Mouse (Mus musculus) right cerebral cortex, adult 2 months (tissue): ENCODE results near the gene Asb1.

Source experiments
- DNase-seq, 2 experiments: peaks; one replicate each; pipeline ENCODE4 v3.0.0; 2021 to 2022; ENCODE audit warnings: low spot score in 2 of 2

The Asb1 gene

DNA sequence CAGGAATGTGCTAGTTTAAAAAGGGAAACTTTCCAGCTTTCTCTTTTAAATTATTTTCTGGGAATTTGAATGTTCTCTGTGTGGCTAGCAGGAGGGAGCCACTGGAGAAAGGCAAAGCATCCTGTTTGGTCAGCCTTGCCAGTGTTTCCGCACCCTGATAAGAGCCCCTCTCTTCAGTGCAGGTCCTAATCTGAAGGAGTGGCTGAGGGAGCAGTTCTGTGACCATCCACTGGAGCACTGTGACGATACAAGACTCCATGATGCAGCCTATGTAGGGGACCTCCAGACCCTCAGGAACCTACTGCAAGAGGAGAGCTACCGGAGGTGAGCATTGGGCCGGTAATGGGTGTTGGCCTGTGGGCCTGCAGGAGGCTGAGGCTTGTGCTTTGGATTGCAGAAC is 3.6 kb downstream of the Asb1 start:
- no peak for DNase-seq

DNA sequence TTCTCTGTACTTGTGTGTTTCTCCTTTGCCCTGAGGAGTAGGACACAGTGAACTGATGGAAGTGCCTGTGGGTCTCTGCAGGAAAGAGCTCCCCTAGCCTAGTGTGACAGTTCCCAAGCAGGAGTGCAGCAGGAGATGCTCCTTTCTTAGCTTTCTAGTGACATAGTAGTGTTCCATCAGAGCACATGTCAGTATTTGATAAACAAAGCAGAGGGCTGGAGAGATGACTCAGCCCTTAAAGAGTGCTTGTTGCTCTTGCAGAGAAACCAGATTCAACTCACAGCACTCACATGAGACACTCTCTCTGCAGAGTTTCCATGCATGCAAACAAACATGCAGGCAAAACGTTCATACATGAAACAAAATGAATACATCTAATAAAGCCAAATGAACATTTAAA is 4.9 kb downstream of the Asb1 start:
- no peak for DNase-seq

DNA sequence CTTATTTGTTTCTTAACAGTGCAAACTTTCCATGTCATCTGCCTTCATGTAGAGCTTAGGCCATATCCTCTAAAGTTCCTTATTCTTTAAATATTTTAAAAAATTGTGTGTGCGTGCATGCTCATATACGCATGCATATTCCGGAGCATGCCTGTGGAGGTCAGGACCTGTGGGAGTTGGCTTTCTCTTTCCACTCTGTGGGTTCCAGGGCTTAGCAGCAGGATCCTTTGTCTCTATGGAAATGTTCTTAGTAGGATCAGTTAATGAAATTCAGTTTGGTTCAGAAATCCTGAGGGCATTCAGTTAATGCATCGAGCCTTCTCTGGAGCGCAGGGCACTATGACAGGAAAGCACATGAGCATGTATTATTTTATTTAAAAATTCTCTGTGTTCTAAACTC is 7.2 kb downstream of the Asb1 start:
- DNase-seq, result no peak

DNA sequence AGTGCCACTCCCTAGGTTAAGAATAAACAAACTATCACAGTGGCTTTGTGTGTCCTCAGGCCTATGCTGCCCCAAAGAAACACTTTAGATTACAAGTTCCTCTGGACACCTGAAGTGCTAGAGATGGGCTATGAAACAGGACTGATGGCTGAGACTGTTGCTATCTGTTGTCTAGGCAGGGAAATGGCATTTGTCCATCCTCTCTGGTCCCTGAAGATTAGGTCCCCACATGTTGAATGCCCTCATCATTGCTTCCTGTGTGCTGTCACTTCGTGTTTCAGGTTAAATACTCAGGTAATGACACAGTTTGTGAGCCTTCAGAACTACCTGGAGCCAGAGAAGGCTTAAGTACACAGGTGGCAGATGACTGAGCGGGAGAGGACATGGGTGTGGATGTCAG is 8.7 kb downstream of the Asb1 start:
- DNase-seq, result no peak

DNA sequence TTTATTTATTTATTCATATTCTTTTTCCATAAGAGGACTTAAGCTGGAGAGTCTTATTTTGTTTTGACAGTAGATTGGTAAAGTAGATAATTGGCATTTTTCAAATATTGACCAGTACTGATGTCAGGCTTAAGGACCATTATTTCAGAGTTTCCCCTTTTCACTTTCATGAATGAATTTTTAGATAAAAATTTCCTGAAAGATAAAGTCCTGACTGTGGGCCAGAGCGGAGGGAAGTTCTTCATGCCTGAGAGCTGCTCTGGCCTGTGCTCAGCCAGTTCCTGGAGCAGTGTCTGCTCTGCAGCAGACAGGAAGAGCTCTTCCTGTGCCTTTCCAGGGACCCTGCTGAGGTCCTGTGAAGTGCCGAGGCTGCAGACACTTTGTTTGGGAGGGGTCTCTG is 16.8 kb downstream of the Asb1 start:
- no peak for DNase-seq

DNA sequence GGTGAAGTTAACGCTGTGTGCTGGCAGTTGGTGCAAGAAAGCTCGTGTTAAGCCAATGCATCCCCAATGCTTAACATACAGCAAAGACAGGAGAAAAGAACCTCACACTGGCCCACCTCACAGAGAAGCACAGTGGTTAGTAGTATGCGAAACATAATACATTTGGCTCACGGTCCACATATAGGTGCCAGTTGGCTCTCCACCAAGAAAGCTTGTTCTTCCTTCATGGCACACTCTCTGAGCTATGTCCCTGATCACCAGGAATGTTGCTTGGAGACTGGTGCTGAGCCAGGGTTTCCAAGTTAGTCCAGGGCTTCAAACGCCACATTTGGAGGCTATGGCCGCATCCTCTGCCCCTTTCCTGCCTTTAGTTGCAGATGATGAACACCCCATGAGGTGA is 20.9 kb downstream of the Asb1 start:
- DNase-seq, result no peak

DNA sequence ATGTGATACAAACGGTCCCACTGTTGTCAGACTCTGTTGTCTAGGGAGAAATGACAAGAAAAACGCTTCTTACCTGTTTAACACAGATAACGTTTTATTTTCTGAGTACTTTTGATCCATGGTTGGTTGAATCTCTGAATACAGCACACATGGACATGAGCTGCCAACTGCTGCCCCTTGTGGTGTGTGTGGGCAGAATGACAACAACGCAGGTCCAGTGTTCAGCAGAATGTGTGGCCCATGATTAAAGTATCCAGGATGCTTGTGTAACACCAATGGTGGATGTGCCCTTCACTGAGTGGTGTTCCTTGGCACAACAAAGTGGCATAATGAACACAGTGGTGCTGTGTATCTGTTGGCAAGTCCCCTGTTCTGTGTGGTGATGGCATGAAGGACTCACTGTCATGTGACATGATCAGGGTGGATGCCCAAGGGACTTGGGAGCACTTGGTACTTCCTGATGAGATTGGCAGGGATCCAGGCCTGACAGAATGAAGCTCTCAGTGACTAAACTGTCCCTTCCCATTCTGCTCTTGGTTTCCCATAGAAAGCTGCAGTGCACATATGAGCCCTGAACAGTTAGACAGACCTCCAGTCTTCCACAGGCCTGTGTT is 22.7 kb downstream of the Asb1 start:
- no peak for DNase-seq

DNA sequence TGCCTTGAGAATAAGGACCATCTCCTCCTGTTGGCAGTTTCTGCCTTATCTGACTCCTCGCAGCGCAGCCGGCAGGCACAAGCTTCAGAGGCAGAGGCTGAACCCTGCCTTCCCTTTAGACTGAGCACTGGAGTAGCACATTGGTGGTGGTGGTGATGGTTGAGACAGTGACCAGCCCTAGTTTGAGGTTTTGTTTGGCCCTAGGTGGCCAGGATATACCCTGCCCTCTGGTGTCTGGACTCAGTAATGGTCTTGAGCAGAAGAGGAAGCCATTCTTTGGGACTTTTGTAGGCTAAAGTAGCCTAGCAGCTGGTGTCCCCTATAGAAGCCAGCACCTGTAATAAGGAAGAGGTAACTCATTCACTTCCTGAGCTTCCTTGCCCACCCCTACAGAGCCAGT is 23.7 kb downstream of the Asb1 start:
- no peak for DNase-seq

DNA sequence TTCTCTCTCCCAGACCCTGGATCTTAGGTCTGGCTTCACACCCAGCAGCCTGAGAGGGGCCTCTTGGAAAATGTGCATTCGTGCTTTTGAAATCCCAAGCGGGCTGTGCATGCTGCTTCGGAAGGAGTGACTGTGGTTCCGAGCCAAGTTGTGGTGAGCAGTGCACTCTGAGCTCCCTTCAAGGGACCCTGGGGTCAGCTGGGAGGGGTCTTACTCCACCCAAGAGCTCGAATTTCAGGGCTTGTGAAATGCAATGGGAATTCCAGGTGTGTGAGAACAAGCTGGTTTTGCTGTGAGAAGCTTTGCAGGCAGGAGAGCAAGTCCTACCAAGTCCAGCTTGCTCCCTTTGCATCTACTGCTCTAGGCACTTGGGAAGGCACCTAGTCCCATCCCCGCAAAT is 24.3 kb downstream of the Asb1 start:
- no peak for DNase-seq

DNA sequence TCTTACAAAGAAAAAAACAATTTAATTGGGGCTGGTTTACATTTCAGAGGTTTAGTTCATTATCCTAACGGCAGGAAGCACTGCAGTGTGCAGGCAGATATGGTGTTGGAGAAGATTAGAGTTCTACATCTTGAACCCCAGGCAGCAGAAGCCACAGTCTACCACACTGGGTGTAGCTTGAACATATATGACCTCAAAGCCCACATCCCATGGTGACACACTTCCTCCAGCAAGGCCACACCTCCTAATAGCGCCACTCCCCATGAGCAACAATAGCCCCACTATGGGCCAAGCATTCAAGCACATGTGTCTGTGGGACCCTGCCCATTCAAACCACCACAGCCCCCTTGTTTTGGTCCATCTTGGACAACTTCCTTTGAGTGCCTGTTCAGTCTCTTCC is 26.9 kb downstream of the Asb1 start:
- no peak for DNase-seq

DNA sequence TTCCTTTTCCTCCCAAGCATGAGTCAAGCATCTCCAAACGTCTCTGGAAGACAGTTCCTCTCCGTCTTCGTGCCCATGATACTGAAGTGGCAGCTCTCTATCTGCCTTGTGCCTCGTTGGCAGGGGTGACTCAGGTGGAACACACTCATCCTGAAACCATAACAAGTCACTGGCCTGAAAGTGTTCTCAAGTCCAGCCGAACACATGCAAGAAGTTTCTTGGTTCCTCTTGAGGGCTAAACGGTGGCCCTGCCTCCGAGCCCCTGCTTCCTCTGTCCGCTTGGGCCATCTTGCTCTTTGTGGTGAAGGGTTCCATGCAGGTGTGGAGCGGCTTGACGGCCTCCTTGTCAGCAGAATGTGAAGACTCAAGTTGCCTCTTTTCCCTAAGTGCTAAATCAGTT is 32.1 kb downstream of the Asb1 start:
- DNase-seq, result no peak

DNA sequence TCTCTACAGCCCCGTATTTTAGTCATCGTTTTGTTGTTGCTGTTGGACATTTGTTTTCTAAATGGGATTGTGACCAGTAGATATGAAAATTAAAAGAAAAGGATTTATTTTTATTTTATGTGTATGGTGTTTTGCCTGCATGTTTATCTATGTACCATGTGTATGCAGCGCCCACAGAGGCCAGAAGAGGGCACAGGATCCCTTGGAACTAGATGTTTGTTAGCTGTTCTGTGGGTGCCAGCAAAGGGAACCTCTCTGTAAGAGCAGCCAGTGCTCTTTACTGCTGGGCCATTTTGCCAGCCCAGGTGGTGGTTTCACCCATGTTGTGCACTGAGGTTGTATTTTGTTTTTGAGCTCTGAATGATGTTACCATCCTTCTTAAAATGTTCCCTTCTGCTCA is 33.9 kb downstream of the Asb1 start:
- peak; percentile 72 to 76 for DNase-seq

DNA sequence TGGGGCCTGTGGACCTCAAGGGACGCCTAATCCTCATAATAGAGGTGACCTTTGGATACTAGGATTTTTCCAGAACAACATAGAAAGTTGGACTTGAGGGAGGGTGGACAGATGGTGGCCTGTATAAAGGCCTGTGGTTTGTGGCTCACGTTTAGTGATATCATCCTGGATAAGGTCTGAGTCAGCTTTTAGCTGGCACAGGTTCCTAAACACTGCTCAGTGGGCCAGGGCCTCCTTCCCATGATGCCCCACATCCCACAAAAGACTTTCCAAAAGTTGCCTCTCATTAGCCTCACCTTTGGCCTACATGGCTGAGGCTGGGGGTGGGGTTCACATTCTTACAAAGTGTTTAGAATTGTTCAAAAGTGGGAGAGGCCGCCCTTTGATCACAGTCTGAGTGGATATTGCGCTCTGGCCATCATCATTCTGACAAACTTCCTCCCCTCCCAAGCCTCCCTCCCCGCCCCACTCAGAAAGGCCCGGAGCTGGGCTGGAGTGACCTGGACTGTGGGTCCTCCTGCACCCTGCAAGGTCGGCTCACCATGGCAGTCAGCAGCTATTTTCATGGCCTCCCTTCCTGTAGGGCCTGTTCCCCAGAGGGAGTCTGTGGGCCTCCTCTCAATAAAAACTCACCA is 37.7 kb downstream of the Asb1 start:
- no peak for DNase-seq

DNA sequence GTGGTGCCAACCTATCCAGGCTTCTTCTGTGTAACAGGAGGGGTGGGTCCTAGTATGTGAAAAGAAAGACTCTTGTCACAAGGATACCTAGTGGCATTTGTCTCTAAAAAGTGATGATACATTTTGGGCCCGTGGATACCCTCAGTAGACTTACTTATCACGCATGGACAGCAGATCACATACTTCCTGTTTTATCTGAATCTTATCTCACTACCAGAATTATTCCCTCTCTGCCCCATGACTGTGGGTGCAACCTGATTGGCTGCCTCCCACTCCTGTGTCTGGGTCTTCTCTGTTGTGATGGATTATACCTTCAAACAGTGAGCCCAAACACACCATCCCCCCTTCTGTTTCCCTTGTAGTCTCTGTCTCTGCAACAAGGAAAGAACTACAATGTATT is 40.2 kb downstream of the Asb1 start:
- no peak for DNase-seq

DNA sequence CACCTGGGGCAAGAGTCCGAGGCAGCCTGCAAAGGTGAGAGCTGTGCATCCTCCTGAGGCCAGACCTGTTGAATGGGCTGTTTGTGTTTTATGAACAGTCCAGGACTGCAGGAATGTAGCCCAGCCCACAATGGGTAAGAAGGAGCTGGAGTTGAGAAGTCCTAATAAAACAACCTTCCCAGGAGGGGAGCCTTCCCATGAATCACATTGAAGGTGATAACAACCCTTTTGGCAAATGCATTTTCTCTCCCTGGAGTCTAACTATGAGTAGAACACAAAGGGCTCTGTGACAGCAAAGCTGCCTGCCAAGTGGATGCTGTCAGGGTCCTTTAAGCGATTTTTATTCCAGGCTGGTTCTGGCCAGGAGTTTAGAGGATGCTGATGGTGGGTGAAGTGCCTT is 40.9 kb downstream of the Asb1 start:
- DNase-seq, result no peak

DNA sequence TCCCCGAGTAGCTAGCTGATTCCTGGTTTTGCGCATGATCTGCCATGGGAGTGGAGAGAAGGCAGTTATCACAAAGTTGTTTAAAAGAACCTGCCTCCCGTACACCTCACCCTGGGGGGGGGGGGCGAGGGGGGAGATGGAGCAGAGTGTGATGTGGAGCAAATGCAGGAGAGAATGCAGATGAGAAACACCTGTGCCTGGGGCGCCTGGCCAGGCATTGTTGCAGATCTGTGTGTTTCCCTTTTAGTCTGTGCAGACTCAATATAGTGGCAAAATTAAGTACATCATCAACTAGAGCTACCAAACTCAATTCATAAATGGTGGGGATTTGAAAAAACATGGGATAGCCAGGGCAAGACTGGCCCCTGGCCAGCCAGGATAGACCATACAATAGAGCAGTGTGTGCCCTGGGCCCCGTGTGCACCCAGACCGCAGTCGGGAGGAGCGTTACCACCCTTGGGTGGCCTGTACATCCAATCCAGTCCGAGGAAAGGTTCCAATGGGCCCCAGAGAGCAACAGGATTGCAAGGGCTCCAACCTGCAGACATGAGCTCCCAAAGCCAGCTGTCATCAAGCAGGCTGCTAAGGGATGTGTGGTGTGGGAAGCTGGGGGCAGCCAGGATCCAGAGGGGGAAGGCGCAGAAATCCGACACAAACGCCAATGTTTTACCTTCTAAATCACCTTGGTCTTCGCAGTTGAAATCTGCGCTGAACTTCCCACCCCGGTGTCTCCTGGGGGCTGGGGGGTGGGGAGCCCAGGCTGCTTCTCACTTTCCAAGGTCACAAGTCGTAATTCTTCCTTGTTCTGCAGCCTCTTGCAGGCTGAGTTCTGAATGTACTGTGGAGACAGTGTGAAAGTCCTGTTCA is 44.9 kb downstream of the Asb1 start:
- no peak for DNase-seq

DNA sequence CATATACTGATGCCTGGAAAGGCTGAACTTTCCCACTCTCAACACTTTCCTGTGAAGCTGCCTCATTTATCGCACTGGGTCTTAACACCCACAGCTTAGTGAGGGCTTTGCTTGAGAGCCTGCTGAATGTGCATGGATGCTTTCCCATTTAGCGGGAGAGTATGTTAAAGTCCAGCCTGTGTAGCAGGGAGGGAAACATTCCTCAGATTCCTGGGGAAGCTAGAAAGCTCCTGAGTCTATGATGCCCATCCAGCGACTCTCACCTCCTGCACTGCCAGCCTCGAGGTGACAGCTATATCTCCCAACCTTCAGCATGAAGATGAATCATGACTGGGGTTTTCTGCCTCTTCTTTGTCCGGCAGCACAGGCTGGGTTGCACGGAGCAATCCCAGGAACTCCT is 49.4 kb downstream of the Asb1 start:
- DNase-seq, result no peak

DNA sequence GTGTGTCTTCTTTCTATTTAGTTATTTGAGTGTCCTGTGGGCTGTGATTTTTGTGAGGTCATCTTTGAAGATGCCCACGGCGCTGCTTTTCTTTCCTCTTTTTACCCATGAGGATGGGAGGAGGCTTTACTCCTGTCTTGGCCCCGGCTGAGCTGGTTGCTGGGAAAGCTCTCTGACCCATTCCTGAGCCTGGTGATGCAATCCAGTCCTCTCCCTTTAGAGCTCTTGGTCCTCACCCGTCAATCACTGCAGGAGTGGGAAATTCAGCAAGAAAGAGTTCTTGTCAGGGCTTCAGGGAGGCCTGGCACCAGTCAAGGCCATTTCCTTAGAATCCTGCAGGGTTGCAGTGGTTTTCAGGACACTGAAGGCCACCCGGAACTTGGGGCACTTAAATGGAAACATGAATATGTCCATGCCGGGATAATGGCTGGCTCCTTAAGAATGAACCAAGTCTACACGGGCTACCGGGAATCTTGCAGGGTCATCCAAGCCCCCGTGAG is 55.2 kb downstream of the Asb1 start:
- no peak for DNase-seq

DNA sequence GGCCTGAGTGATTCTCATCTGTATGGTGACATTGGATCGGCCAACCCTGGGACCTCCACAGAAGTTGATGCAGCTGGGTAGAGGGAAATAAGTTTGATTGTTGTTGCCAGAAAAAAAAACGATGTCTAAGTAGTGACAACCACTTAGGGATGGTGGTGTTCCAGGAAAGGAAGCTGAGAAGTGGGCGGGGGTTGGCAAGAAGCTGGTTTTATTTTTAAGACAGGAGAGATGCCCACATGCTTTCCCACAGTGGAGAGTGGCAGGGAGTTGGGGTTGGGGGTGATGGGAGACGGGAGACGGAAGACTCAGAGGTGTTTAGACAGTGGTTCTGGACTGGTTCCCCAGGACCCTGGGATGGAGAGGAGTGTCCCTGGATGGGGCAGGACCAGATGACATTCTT is 57.3 kb downstream of the Asb1 start:
- peak; percentile 75 to 79 for DNase-seq

DNA sequence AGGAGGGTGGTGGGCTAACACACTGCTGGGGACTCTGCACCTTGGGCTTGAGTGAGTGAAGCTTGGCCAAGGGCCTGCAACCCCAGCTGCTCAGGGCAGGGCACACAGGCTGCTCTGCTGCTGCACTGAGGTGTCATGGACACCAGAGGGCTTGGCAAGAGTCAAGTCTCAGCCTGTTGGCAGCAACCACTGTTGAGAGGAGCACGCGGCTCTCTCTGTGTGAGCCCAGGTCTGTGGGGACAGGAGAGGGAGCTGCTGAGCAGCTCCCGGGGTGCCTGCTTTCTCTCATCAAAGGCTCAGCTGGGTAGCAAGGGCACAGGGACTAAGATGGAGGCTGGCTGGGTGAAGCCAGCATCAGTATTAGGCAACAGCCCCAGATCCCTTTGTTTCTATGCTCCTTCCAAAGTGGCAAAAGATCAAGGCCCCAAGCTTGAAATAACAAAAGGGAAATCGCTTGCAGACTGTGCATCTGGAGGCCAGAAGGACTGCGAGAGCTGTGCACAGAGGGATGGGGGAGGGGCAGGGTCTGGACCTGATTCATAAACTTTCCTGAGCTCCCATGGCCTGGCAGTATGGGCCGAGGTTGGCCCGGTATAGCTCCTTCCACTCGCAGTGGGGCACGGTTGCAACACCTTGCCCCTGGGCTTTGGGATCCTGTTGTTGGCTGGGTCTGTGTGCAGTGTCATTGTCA is 60.5 kb downstream of the Asb1 start:
- peak; percentile 20 to 53 for DNase-seq

DNA sequence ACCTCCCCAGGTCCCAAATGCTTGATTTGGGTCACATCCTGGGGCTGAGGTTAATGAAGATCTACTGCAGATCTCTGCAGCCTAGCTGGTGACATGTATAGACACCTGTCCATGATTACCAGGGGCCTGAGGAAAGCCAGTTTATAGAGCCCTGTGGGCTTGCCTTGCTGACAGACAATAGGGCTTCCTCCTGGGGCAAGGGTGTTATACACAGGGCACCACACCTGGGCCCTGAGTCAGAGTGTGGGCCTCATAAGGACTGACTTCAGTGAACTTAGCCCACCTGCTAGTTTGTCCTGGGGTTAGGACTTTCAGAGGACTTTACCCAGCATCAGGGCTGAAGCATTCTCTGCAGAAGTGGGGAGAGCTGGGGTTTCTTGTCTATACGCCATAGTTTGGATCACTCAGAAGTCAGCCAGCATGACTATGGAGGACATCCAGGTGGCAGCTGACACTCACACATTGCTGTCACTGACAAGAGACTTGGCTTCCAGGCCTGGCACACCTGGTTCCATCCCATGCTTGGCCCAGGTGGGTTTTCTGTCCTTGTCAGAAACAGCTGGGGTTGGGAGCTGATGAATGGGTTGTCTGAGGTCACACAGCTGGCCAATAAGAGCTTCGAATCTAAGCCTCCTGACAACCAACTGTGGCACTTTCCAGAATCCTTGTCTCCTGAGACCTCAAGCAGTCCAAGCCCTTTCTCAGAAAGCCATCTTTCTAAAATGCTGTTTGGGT is 61.2 kb downstream of the Asb1 start:
- no peak for DNase-seq

DNA sequence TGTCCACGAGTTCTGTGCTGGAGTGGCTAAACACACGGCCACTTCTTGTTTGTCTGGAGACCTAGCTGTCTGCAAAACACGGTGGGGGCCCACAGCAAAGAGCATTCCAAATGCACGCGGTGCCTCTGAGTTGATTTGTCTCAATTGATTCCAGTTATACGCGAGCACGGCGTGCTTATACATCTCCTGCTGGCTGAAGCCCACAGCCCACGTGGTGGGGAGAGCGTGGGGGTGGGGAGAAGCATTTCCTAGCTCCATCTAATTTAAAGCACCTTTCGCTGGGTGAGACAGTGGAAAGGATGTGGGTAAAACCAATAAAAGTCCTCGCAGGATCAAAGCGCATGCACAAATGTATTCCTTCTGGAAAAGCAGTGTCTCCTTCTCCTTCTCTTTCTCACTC is 65.3 kb downstream of the Asb1 start:
- no peak for DNase-seq
